Mouse (Mus musculus) T-helper 1 cell (primary cell): ENCODE data around the gene Smyd4.
"Not testable (repeated sequence)": the region's sequence is repeated elsewhere in the genome, so short reads cannot be mapped to it uniquely, and the experiment has no call there.

Experiments
- in situ Hi-C: fragments of 300-600 bp; cut with MboI, MseI; formaldehyde crosslinking; loops from one replicate; pipeline ENCODE4 v1.15.1; 2025; ENCODE audit warnings: high pct_unique_total_duplicates

Gene Smyd4

GRCm38 (mm10) chr11:75344716-75345115 lies 3.5 kb upstream of the Smyd4 start:
- in situ Hi-C loops: no loop called here

GRCm38 (mm10) chr11:75346556-75347187 lies 1.6 kb upstream of the Smyd4 start:
- in situ Hi-C loops: no loop called here

DNA sequence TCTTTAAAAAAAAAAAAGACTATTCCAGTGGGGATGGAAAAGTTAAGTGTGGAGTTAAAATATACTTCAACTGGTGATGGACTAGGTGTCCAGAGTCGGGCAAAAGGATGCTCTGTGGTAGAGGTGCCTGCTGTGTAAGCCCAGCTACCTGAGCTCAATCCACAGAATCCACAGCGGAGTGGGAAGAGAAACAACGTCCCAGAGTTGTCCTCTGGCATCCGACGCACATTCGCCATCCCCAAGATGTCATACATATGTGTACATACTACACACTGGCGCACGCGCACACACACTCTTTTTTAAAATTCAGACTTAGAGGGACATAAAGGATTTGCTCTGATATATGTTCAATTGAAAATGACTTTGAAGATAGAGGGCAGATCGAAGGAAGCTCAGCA lies 1.0 kb upstream of the Smyd4 start:
- in situ Hi-C loops: no loop called here

GRCm38 (mm10) chr11:75347596-75347995 lies 637 bp upstream of the Smyd4 start:
- in situ Hi-C loops: no loop called here

DNA sequence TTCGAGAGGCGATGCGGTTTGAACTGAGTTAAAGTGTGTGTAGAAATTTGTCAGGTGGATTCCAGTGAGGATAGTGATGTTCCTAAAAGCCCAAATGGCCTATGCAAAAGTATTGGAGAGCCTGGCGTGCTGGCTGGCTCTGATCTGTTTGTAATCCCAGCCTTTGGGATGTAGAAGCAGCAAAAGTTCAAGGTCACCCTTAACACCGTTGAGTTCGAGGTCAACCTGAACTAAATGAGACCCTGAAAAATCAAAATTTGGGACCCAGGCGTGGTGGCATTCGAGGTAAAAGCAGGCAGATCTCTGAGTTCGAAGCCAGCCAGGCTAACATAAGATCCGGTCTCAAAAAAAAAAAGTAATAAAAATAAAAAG lies 643 bp downstream of the Smyd4 start:
- in situ Hi-C loops: no loop called here

- in situ Hi-C loops: no loop called here
Measured at GRCm38 (mm10) chr11:75351225-75351624, 3.0 kb downstream of the Smyd4 start.

GRCm38 (mm10) chr11:75355475-75355874 lies 7.2 kb downstream of the Smyd4 start:
- in situ Hi-C loops: no loop called here

DNA sequence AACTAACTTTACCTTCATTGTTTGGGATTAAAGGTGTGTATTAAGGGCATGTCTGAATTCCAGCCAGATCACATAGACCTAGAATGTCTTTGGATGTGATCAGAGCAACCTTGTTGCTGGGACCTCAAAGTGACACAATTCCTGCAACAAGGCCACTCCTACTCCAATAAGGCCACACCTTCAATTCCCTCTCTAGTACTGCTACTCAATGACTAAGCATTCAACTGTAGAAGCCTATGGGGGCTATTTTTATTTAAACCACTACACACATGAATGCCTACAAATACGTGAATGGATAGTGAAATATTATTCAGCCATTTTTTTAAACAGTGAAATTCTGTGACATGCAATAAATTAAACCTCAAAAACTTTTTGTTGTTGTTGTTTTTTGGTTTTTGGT lies 28.9 kb downstream of the Smyd4 start:
- in situ Hi-C loops: loop anchor here (10.0 kb wide), 1 partner anchor 1768 kb away; no protein-coding TSS in a partner anchor

DNA sequence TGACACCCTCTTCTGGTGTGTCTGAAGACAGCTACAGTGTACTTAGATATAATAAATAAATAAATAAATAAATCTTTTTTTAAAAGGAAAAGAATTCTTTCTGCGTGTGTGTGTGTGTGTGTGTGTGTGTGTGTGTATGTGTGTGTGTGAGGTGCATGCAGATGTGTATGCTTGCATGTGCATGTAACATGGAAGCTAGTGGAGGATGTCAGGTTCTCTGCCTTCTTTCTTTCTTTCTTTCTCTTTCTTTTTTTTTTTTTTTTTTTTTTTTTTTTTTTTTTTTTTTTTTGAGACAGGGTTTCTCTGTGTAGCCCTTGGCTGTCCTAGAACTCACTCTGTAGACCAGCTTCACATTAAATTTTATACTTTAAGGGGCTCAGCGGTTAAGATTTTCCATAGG lies 30.6 kb downstream of the Smyd4 start:
- in situ Hi-C loops: loop anchor here (10.0 kb wide), 1 partner anchor 1766 kb away; no protein-coding TSS in a partner anchor

DNA sequence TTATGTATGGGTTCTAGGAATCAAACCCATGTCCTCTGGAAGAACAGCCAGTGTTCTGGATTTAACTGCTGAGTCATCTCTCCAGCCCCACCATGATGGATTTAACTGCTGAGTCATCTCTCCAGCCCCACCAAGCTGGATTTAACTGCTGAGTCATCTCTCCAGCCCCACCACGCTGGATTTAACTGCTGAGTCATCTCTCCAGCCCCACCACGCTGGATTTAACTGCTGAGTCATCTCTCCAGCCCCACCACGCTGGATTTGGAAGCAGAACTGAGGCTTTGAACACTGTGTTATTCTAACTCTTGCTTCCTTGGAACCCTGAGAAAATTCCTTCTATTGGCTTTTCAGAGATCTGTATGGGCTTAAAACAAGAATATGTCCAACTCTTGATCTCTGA lies 35.3 kb downstream of the Smyd4 start:
- in situ Hi-C loops: not testable (repeated sequence)

- in situ Hi-C loops: loop anchor here (10.0 kb wide), 1 partner anchor 931 kb away; no protein-coding TSS in a partner anchor
Measured at GRCm38 (mm10) chr11:75395611-75396010, 47.4 kb downstream of the Smyd4 start.

GRCm38 (mm10) chr11:75397452-75397851 lies 49.2 kb downstream of the Smyd4 start:
- in situ Hi-C loops: loop anchor here (10.0 kb wide), 1 partner anchor 933 kb away; no protein-coding TSS in a partner anchor

- in situ Hi-C loops: loop anchor here (10.0 kb wide), 1 partner anchor 935 kb away; no protein-coding TSS in a partner anchor
Measured at GRCm38 (mm10) chr11:75399411-75399841, 51.2 kb downstream of the Smyd4 start.

DNA sequence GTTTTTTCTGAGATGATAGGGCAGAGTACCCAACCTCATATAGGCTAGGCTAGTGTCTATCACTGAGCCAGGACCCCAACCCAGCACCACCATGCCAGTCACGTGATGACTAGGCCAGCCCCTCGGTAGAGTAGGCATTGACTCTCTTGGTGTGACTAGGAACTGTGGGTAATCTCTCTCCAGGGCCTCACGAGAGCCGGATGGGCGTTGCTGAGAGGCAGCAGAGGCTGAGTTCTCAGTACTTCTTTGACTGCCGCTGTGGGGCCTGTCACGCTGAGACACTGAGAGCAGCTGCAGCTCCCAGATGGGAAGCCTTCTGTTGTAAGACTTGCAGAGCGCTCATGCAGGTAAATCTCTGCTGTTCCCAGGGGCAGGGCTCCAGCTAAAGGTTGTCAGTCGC lies 51.9 kb downstream of the Smyd4 start:
- in situ Hi-C loops: no loop called here

DNA sequence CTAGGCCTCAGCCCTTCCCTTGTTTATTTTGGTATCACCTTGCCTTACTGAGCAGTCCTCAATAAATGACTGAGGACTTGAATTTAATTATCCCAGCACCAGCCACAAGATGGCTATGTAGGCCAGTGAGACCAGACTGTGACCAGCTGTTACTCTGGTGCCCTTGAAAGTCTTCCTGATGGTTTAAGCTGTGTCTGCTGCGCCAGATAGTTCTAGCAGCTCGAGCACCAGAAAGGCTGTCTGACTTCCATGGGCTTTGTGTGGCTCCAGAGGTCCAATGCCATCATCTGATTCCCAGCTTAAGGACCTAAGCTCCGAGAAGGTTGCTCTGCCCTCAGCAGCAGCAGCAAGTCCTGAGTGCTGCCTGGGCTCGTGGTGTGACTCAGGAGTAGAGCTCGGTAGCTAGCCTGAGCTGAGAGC lies 54.0 kb downstream of the Smyd4 start:
- in situ Hi-C loops: no loop called here

GRCm38 (mm10) chr11:75403301-75404052 lies 55.2 kb downstream of the Smyd4 start:
- in situ Hi-C loops: no loop called here

- in situ Hi-C loops: no loop called here
Measured at GRCm38 (mm10) chr11:75404801-75405200, 56.6 kb downstream of the Smyd4 start.

DNA sequence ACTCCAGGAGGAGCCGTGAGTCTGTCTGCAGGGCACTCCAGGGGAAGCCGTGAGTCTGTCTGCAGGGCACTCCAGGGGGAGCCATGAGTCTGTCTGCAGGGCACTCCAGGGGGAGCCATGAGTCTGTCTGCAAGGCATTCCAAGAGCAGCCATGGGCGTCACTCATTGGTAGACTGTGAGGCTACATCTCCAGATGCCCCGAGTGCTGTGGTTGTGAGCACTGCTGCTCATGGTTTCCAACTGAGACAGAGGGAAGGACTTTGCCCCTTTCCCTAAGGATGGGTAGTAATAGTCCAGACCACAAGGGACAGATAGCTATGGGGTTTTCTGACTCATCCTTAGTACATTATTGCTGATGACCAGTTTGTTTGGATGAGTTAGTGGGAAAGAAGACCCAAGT lies 57.9 kb downstream of the Smyd4 start:
- in situ Hi-C loops: no loop called here

DNA sequence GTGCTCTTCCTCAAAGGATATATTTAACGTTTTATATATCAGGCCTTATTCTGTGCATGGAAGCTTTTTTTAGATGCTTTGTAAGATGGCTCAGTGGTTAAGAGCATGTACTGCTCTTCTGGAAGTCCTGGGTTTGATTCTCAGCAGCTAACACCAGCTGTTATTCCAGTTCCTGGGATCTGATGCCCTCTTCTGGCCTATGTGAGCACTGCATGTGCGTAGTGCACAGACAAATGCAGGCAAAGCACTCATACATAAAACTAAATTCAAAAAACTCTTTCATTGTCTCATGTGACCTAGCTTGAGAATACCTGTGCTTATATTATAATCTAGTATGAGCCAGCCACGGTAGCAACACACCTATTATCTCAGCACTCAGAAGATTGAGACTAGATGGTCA lies 58.6 kb downstream of the Smyd4 start:
- in situ Hi-C loops: no loop called here

DNA sequence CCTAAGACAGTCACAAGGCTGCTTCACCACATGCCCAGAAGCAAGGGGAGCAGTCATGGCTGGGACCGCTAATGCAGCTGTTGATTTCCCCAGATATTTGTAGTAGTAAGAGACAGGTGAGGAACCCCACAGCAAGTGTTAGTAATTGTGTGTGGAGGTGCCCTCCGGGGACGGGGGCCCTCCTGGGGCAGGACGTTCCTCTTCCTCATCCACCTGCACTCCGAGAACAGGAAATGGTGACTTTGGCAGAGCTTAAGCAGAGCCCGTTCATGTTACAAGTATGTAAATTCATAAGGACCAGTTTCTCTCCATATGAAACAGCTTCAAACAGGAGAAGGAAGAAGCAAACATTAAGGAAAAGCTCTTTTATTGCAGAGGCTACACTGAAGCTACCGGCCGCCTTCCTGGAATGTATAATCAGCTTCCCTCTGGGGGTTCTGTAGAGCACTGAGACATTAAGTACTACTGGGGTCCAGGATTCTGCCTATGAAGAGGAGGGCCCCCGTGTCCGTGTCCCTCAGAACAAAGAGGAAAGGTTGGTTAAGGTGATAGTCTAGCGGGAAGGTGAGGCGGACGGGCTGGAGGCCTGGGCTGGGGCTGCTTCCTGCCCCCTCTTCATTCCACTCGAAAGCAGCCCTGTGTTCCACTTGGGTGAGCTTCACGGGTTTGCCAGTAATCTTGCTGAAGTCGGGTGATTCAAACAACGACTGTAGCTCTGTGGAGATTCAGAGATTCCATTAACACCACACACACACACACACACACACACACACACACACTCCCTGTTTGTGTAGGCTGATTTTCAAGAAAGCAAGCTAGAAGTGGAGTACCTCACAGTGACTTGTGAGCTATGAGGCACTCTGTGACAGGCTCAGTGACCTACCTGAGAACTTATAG lies 61.7 kb downstream of the Smyd4 start:
- in situ Hi-C loops: no loop called here

GRCm38 (mm10) chr11:75410591-75410990 lies 62.4 kb downstream of the Smyd4 start:
- in situ Hi-C loops: no loop called here

DNA sequence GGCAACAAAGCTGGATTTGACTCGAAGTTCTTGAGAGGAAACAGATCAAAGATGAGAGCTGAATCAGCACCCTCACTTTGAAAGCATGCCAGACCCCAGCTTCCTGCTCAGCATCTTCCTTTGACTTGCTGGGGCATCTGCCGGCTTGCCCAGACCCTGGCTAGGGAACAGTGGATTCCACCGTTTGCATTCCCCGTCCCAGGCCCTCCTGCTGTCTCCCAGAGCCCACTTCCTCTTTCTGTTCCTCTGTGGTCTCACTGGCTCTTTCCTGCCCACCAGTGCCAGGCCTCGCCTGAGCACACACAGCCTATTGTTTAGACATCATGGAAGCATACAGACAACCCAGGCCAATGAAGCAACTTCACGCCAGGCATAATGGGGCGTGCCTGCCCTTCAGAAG lies 66.9 kb downstream of the Smyd4 start:
- in situ Hi-C loops: no loop called here
